Mouse (Mus musculus): ENCODE results near the gene Tti1.

Tti1 gene

GRCm38 (mm10) chr2:157974604-157975501 lies 53.4 kb downstream of the Tti1 start:
- no peak for DNase-seq (ENCODE audit: low spot score)

GRCm38 (mm10) chr2:157970669-157971068 lies 57.6 kb downstream of the Tti1 start:
- DNase-seq (ENCODE audit: low spot score) = peak; percentile 42

- no peak for DNase-seq (ENCODE audit: low spot score)
Observed at GRCm38 (mm10) chr2:157970124-157970523, 58.1 kb downstream of the Tti1 start.

GRCm38 (mm10) chr2:157967856-157968255 lies 60.4 kb downstream of the Tti1 start:
- DNase-seq (ENCODE audit: low spot score) = no peak

GRCm38 (mm10) chr2:157957707-157958108 lies 70.5 kb downstream of the Tti1 start:
- DNase-seq (ENCODE audit: low spot score) = no peak

- DNase-seq (ENCODE audit: low spot score) = no peak
Observed at GRCm38 (mm10) chr2:157953978-157954377, 74.3 kb downstream of the Tti1 start.

- no peak for DNase-seq (ENCODE audit: low spot score)
Observed at GRCm38 (mm10) chr2:157944156-157944893, 83.9 kb downstream of the Tti1 start.

GRCm38 (mm10) chr2:157943514-157944155 lies 84.6 kb downstream of the Tti1 start:
- no peak for DNase-seq (ENCODE audit: low spot score)

- DNase-seq (ENCODE audit: low spot score) = no peak
Observed at GRCm38 (mm10) chr2:157940586-157941185, 87.5 kb downstream of the Tti1 start.

- no peak for DNase-seq (ENCODE audit: low spot score)
Observed at GRCm38 (mm10) chr2:157936676-157937075, 91.6 kb downstream of the Tti1 start.

GRCm38 (mm10) chr2:157935444-157936171 lies 92.6 kb downstream of the Tti1 start:
- DNase-seq (ENCODE audit: low spot score) = peak; percentile 25

- no peak for DNase-seq (ENCODE audit: low spot score)
Observed at GRCm38 (mm10) chr2:157932655-157933054, 95.6 kb downstream of the Tti1 start.
